Comparison of ENCODE assay signal across 12 mouse cellular contexts in genomic region chr9:88295798-88296197, GRCm38 (mm10). TPM values are rescaled to one million over a fixed set of nuclear protein-coding genes. Genes with fewer than 3 reads are reported as not detected.
A peak's percentile ranks its signal among the peaks of the same experiment; 100 is the strongest.
DNase-seq lines count a peak whose midpoint lies in the region; ATAC-seq and TF ChIP-seq lines count a peak whose summit lies in the region.
"Had no signal": no experiment of that assay in that cellular context is flagged by ENCODE, and none has a peak within 500 bp of the region (broad histone marks: within the 10 kb centered on the region; RNA-seq: fewer than 3 reads in every experiment).

No protein-coding gene starts in this region.

- TF ChIP-seq POLR2A in brain, embryonic 14.5 days (IDR thresholded peaks at IDR 0.05; ENCODE audit: borderline replicate concordance, extremely low read depth, insufficient read depth, insufficient read length, poor library complexity, severe bottlenecking) = no peak

- intact Hi-C loops in gastrocnemius, adult 2 months (cut with DNase I) = no loop called here
- intact Hi-C loops in gastrocnemius, postnatal 36 days (cut with DNase I) = no loop called here

- ATAC-seq in megakaryocyte progenitor cell, adult 5-6 weeks (replicated peaks; ENCODE audit: poor library complexity) = no peak
- ATAC-seq: midbrain, embryonic 15.5 days had no signal

- peak; percentile 63 for DNase-seq in gastrocnemius, adult 2 months
- no peak for DNase-seq in gastrocnemius, postnatal 36 days
- peak; percentile 71 for DNase-seq in A20 (ENCODE audit: low read depth, low spot score)
- peak; percentile 72 for DNase-seq in brain, embryonic 14.5 days (ENCODE audit: low read depth)
- DNase-seq in layer of hippocampus, adult 2 months (ENCODE audit: low spot score in 2 of 2) = peak; percentile 23 to 66
- DNase-seq in kidney, postnatal 4 days = no peak
- DNase-seq in thymus, adult 18-20 months = no peak
- DNase-seq: liver, embryonic 13.5 days had no signal

- no peak overlapping the region for H3K4me3 ChIP-seq in gastrocnemius, adult 2 months
- no peak overlapping the region for H3K4me3 ChIP-seq in layer of hippocampus, adult 2 months
- H3K4me3 ChIP-seq: liver, embryonic 13.5 days; midbrain, embryonic 15.5 days had no signal

- TF ChIP-seq CTCF in gastrocnemius, adult 2 months (IDR thresholded peaks at IDR 0.05) = no peak
- TF ChIP-seq CTCF in brain, embryonic 14.5 days (IDR thresholded peaks at IDR 0.05; ENCODE audit: borderline replicate concordance, extremely low read depth, insufficient read depth, insufficient read length) = no peak
- no peak for TF ChIP-seq CTCF in layer of hippocampus, adult 2 months (conservative IDR thresholded peaks at IDR 0.05)

- no peak overlapping the region for H3K27ac ChIP-seq in gastrocnemius, adult 2 months
- H3K27ac ChIP-seq in layer of hippocampus, adult 2 months = no peak overlapping the region
- H3K27ac ChIP-seq: kidney, postnatal 0 days; liver, embryonic 13.5 days; midbrain, embryonic 15.5 days had no signal

RNA-seq across cellular contexts. Expression of gene Nt5e, which starts 31.2 kb away (rescaled TPM):
- total RNA-seq in gastrocnemius, adult 2 months (2021) = 1 to 10 TPM; 2.2 to 2.5 TPM
- 1 to 10 TPM; 1.6 to 1.7 TPM for total RNA-seq in gastrocnemius, postnatal 36 days (2021)
- 1.7 and 2.5 TPM in 2 replicates for polyA plus RNA-seq in brain, embryonic 14.5 days (2012; rRNA removed)
- 1 to 10 TPM; 3.4 to 4.0 TPM for total RNA-seq in layer of hippocampus, adult 2 months (2021)
- 0.22 and 0.64 TPM in 2 replicates for total RNA-seq in megakaryocyte progenitor cell, adult 5-6 weeks (2015)
- total RNA-seq in megakaryocyte progenitor cell, adult 5-6 weeks (2017) = 0.84 and 1.1 TPM in 2 replicates
- polyA plus RNA-seq: G1E had no signal

Comparison
In these comparisons a context has a peak if more than half of its experiments do, and no peak if none do; other contexts are left out.
1. DNase-seq: peak in gastrocnemius, adult 2 months (single experiment), A20 (single experiment), brain, embryonic 14.5 days (single experiment) and layer of hippocampus, adult 2 months (2 of 2); none in gastrocnemius, postnatal 36 days (0 of 2), kidney, postnatal 4 days (0 of 2) and thymus, adult 18-20 months (0 of 2).